Mouse (Mus musculus) retina, postnatal 7 days (tissue): ENCODE data around the gene Pafah1b3.

Experiments used
- DNase-seq: peaks from one replicate; pipeline ENCODE4 v3.0.0-alpha.2; 2012; ENCODE audit warnings: low read depth, low spot score

The Pafah1b3 gene

DNA sequence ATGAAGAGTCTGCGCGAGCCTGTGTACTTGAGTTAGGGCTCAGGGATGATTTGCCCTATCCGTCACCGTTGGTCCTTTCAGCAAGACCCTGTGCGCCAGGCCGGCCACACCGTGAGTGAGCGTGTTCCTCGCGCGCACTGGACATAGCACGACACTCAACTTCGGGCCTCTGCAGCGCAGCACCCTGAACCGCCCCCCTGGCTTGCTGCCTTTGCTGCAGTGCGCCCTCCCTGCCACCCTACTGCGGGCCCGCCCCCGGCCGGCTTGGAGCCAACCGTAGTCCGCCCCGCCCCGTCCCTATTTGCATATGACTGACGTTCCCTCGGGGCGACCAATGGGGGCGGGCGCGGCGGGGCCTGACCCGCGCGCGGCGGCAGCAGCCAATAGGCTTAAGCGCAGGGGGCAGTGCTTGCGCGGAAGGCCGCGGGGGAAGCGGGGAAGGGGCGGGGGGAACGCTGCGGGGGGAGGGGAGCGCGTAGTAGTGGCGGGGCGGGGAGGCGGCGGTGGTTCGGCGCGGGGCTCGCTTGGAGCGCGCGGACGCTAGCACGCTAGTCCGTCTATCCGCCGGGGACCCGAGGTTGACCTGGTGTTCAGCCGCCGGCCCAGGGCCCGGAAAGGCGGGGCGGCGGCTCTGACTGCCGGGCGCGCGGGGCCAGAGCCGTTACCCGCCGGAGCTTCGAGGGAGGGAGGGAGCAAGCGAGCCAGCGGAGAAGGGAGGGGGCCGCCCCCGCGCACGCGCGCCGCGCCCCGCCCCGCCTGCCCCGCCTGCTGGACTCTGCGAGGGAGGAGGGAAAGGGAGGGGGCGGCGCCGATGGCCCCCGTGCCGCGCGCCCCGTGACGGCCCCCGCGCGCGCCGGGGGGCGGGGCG is 15.8 kb downstream of the Pafah1b3 start:
- peak; percentile 96 for DNase-seq

DNA sequence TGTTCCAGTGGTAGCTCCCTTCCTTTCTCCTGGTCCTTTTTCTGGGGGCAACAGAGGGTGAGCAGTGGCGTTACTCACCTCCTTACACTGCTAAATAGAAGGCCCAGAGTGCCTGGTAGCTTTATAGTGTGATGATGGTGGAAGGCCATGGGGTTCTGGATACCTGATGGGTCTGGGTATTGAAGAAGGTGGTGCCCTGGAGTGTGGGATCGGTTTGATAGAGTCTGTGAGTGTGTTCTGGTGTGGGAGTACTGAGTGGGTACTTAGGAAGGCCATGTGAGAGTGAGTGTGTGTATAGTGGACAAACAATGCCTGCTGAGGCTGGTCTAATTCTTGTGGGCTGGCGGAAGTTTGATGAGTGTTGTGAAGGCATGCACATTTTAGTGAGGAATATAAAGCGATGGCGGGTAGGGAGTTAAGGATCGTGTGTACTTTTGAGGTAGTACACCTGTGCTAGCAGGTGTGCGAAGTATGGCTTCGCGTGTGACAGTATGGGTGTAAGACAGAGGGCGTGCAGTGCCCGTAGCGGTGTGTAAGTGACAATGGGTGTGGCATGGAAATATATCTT is 16.5 kb downstream of the Pafah1b3 start:
- DNase-seq, result no peak

DNA sequence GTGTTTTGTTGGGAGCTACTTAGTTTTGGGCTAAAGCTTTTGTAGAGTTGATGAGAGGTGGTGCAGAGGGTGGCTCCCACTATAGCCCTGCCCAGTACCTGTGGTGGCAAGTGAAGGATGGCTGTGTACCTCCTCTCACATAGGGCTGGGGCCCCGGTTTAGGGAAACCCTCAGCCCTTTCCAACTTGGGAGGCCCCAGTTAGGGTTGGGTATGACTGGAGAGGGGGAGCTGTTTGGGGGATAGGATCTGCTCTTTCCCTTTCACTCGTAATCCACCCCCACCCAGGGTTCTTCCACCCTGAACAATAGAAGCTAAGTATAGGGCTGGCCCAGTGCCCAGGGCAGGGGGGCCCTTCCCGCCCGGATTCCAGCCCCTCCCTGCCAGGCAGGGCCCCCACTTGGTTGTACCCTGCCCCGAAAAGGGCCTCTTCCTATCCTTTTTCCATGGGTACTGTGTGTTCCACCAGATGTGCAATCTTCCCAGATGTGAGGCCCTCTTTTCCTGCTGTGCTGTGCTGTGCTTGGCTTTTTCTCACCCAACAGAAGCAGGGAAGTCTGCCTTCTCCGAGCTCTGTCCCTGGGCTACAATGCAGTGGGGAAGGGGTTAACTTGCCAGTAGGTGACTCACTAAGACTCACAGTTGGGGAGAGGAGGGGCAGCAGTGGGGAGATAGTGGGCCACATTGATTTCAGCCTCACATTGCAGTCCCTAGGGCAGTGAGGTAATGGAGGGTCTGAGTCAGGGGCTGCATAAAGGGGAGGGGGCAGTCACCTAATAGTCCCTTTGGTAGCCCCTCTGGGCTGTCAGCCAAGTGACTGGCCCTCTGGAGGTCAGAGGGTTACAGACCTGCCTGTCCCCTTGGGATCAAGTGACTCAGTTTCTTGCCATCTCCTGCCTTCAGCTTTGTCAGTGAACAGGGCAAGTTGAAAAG is 17.7 kb downstream of the Pafah1b3 start:
- no peak for DNase-seq

DNA sequence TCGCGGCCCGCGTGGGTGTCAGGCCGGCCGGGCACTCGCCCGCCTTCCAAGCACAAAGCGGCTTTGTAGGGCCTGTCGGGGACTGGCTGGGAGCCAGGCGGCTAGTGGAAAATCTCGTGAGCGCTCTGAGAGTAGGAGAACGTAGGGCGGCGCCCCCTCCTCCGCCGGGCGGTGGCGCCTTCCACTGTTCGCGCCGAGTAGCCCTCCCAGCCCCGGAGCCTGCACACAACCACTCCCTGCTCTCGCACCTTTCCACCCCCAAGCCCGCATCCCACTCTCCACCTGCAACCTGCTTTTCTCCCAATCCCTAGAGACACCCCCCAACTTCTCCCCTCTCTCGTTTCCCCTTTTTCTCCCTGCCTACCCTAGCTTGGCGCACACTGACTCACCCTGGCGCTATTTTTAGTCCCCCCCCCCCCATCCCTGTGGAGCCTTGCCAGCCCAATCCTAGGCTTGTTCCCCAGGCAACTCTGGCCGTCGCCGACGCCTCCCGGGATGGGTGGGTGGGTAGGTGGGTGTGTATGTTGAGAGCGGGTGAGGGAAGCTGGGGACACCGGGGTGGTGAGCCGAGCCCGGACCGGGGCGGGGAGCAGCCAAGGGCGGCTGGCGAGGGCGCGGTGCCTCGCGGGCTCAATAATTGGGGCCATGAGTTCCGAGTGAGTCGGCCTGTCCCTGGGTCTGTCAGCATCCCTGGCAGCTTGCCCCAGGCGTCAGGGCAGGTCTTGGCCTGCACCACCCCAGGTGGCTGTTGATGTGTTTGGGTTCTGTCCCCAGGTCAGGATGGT is 18.5 kb downstream of the Pafah1b3 start:
- peak; percentile 93 for DNase-seq

DNA sequence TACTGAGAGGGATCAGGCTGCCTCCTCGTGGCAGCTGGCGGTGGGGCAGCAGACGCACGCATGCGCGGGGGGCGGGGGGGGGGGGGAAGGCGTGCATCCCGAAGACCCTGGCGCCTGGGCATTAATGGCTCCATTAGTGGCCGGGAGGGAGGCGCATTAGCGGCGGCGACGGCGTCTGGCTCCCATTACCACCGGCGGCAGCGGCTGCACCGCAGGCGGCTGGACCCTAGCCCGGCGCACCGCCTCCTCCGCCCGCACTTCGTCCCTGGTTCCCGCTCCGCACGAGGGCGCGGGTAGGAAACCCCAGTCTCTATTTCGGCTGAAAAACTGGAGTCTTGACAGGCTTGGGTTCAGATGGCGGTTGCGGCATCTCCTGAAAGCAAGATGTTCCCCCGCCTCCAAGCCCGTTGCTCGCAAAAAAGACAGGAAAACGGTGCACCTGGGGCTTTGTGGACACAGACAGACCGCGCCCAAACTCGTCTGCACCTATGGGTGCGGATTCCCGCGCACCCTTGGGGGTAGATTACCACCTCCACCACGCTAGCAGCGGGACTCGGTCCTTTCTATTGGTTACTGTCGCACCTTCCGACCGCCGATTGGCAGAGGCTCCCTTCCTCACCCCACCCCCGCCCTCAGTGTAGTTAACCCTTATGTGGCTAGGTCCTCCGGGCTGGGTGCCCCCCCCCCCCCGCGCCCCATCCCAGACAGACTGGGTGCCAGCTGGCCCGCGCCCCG is 19.3 kb downstream of the Pafah1b3 start:
- peak; percentile 68 for DNase-seq

DNA sequence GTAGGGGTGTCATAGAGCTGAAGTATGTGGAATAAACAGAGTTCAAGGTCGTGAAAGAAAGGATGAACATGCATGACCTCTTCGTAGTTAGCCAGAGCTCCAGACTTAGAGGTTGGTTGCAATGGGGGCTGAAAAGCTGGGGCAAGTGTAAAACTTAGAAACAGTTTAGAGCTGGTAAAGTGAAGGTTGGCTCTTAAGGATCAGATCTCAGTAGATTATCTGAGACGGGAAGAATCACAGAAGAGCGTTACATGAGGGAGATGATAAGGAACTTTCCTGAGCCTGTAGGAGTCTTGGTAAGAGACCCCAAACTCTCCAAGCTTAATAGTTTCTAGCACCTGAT is 19.8 kb downstream of the Pafah1b3 start:
- DNase-seq, result no peak

DNA sequence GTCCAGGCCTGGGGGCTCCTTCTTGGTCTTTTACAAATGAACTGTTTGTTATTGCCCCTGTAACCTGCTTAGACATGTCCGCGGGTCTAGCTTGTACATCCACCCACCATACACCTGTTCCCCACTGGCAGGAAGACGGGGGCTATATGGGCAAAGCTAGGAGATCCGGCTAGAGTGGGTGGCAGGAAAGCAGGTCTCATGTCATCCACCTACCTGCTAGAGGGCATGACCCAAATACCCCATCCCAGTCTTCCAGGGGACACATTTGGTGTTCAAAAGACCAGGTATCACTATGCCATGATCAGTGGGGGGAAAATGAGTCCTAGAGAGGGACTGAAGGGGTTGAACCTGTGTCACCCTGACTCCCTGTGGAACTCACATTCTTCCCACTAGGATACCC is 20.4 kb downstream of the Pafah1b3 start:
- DNase-seq, result no peak

DNA sequence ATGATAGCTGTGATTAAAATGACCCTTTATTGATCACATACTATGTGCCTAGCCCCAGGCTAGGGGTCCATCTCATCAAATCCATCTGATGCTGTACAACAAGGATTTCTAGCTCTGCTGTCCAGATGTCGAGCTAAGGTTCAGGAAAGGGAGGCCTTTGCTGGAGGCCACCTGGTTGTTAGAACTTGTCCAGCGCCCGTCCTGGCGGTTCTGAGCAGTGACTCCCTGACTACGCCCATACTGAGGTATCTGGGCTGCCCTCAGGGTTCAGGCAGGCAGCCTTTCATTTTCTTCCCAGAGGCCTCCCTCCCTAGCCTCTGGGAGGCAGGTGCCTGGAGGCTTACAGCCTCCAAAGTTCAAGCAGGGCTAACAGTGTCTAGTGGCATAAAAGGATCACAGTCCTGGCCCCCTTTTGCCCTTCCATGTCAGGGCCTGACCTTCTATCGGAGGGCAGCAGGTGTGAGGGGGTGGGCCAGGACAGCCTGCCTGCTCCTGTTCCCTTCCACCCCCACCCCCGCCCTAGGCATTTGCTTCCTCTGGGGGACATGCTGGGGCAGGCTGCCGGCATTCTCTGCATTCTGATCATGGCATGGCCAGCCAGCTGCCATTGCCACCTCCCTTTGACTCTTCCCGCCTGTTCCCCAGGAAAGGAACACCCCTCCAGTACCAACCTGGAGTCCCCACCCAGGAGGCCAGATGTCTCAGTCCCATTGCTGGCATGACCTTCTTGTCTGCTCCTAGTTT is 22.1 kb downstream of the Pafah1b3 start:
- no peak for DNase-seq

DNA sequence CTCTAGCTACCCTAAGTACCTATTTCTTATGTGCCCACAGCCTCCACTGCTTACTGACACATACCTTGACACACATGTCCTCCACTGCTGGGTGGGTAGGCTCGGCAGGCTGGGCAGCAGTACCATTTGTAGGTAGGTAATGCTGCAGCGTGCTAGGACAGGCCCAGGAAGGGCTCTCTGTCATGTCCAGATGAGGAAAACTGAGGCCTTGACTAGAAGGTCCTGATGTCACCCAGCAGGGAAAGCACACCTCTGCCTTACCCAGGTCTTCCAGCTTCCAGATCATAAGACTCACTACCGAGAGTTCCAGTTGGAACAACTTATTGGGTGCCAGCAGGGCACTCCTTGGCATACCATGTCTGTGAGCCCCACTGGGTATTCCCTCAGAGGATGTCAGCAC is 22.8 kb downstream of the Pafah1b3 start:
- no peak for DNase-seq

DNA sequence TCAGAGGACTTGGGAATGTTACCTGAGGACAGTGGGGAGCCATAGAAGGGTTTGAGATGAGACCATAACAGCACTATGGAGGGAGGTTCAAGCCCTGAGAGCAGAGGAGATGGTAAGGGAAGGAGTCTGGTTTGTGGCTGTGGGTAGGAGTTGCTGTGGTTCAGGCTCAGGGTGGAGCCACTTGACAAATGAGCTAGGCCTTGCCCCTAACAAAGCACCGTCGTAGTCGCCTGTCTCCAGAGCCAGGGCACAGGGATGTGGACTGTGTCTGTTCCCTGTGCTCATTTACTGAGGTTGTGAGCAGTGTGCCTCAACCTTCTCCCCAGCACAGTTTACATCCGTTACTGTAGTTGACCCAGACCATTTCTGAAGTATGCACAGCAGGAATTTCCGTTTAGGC is 23.2 kb downstream of the Pafah1b3 start:
- no peak for DNase-seq

DNA sequence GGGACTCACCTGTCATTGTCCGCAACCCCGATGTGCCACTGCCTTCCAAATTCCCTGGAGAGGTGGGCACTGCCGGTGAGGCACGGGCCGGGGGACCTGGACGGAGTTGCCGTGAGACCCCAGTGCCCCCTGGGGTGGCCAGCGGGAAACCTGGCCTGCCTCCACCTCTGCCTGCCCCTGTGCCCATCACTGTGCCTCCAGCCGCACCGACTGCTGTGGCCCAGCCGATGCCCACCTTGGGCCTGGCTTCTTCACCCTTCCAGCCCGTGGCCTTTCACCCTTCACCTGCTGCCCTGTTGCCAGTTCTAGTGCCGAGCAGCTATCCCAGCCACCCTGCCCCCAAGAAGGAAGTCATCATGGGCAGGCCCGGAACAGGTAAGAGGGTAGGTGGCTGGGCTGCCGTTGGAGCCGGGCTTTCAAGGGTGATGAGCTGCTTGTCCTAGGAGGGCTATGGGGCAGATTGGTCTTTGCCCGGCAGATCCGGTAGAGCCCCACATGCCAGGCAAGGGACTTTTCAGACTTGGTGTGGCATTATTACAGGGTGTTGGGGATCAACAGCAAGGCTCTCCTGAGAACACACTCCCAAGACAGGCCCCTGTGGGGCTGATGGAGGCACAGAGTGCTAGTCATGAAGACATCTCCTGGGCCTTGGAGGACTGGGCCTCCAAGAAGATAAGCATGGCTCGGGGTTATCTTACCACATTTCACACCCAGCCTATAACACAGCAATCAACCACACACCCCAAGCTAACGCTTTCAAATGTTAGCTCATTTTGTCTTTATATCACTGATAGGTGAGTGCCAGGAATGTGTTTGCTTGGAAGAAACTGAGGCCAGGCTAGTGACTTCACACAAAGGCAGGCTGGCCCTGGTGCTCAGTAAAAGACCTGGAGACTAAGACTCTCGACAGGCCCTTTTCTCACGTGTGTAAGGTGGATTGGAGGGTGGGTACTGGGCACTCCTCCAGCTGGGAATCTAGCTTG is 24.2 kb downstream of the Pafah1b3 start:
- no peak for DNase-seq

DNA sequence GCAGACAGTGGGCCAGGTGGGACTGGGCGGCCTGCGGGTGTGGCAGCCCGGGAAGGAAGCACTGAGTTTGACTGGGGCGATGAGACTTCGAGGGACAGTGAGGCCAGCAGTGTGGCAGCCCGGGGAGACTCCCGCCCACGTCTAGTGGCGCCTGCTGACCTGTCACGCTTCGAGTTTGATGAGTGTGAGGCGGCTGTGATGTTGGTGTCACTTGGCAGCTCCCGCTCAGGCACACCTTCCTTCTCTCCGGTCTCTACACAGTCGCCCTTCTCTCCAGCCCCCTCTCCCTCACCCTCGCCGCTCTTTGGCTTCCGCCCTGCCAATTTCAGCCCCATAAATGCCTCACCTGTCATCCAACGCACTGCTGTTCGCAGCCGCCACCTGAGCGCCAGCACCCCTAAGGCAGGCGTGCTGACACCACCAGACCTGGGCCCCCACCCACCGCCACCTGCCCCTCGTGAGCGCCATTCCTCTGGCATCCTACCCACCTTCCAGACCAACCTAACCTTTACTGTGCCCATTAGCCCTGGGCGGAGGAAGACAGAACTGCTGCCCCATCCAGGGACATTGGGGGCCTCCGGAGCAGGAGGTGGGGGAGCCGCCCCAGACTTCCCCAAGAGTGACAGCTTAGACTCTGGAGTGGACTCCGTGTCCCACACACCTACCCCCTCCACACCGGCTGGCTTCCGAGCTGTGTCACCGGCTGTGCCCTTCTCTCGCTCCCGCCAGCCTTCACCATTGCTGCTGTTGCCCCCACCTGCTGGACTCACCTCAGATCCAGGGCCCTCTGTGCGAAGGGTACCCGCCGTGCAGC is 25.1 kb downstream of the Pafah1b3 start:
- DNase-seq, result no peak

DNA sequence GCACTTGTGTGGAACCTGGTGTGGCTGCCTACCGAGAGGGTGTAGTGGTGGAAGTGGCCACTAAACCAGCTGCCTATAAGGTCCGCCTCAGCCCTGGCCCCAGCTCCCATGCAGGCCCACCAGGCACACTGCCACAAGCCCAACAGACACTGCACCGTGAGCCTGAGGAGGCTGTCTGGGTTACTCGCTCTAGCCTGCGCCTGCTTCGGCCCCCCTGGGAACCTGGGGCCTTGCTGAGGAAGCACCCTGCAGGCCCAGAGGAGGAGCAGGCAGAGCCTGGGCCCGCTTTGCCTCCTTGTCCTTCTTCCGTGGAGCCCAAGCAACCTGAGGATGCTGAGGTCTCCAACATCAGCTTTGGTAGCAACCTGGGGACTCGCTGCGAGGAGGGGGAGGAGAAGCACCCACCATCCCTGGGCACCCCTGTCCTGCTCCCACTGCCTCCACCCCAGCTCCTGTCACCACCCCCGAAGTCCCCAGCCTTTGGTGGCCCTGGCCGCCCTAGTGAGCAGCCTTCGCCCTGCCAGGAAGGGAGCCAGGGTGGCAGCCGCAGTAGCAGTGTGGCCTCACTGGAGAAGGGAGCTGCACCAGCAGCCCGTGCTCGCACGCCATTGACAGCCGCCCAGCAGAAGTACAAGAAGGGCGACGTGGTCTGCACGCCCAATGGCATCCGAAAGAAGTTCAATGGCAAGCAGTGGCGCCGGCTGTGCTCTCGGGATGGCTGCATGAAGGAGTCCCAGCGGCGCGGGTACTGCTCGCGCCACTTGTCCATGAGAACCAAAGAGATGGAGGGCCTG is 25.9 kb downstream of the Pafah1b3 start:
- no peak for DNase-seq

DNA sequence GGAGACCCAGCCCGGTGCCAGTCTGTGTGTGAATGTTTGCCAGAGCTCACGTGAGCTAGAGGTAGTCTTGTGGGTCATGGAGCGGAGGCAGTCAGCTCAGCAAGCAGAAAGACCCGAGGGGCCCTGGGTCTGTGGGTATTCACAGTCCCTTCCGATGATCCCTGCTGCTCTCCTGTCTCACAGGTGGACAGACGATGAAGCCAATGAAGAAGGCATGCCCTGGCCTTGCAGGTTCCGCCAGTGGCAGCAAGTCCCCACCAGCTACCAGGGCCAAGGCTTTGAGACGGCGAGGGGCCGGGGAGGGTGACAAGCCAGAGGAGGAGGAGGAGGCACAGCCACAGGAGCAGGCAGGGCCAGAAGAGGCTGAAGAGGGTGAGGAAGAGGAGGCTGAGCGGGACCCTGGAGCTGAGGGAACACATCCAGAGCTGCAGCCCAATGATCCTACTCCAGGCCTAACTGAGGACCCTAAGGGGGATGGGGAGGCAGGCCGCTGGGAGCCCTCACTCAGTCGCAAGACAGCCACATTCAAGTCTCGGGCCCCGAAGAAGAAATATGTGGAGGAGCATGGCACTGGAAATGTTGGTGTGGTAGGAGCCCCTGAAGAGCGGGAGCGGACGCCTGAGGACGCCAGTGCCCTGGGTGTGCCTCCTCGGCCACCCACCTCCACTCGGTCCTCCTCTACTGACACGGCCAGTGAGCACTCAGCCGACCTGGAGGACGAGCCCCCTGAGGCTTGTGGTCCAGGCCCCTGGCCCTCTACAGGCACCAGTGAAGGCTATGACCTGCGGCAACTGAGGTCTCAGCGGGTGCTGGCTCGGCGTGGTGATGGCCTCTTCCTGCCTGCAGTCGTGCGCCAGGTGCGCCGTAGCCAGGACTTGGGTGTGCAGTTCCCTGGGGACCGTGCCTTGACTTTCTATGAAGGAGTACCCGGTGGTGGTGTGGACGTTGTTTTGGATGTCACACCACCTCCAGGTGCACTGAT is 26.8 kb downstream of the Pafah1b3 start:
- DNase-seq, result no peak

DNA sequence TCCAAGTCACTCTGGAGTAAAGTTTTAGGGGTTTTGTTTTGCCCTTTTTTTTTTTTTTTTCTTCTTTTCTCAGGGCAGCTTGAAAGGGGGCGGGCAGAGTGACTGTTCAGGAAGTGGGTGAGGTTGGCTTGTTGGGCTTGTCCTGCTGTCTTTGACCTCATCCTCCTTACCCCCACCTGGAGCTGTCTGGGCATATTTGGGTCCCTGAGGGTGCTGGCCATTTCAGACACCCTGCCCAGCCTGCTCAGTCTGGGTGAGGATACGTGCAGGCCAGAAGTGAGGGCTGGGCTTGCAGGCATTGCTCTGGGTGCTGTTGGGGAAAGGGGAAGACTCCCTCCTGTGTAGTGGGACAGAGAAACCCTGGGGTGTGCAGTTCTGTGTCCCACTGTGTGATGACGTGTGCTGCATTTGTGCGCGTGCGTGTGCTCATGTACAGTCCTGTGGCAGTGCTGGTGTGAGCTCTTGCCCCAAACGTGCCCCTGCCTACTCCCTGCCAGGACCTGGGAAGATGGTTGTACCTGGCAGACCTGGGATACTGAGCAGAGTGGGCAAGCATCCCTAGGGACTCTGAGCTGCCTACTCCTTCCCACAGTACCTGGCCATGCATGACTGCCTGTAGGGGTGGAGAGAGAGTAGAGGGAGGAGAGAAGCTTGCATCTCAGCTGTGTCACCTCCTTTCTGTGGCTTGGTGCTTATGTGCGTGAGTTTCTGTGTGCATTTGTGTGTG is 28.1 kb downstream of the Pafah1b3 start:
- no peak for DNase-seq
